Mouse (Mus musculus): ENCODE data around the gene Trim65.
"Not testable (repeated sequence)": the region's sequence is repeated elsewhere in the genome, so short reads cannot be mapped to it uniquely, and the experiment has no call there.

Gene Trim65

DNA sequence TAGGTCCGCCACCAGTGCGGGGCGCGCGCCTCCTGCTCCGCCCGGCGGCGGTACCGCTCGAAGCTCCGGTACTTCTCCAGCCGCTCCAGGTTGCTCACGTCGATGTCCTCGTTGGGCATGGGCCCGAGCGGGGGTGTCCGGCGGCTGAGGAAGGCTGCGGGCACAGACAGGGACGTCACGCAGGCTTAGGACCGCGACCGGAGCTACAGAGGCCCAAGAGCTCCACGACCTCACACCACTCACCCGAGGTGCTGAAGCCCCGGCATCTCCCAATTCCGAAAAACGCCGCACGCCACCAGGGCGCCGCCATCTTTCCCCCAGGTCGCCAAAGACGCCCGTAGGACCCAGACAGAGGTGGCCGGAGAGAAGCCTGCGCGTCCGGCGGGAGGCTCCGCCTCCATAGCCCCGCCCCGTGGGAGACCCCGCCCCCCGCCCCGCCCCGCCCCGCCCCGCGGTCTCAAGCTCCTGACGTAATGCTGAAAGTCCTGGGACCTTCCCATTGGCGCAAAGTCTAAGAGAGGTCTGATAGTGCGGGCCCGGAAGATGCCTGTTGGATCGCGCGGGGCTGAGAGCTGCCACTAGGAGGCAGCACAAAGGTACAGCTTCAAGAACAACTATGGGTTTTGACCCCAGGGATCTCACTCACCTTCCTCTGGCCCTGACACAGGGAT lies 7.7 kb upstream of the Trim65 start, which contains the start of gene Mrpl38:
TSS of gene Mrpl38 (minus strand) at position 401 of the 671 bp plus-strand sequence.
- in situ Hi-C loops (cut with MboI; ENCODE audit: low sequenced_read_pairs): no loop called here

DNA sequence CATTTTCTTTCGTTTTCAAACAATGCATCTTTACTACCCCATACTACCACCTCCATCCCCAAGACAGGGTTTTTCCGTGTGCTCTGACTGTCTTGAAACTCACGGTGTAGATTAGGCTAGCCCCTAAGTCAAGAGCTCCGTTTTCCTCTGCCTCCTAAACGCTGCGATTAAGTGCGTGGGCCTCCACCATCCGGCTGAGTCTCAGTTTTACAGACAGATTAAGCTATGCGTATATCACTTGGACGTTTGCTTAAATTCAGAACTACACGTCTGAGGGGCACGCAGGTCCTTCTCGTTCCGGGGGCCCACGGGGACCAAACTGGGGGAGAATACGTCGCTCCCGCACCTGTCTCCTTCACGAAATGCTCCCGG lies 7.2 kb upstream of the Trim65 start:
- in situ Hi-C loops (cut with MboI; ENCODE audit: low sequenced_read_pairs): no loop called here

DNA sequence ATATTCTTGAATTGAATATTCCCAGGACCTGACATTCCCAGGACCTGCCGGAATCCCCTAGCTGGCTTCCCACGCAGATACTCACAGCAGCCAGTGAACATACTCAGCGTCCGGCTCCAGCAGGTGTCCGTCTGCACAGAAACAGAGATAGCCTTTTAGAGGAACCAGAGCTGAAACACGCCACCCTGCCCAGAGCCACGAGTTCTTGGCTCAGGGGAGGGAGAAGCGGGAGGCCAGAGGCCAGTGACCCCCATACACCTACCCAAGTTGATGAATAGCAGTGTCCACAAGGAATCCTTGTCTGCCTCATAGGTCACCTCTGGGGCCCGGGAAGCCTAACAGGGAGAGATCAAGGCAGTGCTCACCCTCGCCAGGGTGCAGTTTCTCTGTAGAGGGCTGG lies 3.2 kb upstream of the Trim65 start:
- in situ Hi-C loops (cut with MboI; ENCODE audit: low sequenced_read_pairs): no loop called here

DNA sequence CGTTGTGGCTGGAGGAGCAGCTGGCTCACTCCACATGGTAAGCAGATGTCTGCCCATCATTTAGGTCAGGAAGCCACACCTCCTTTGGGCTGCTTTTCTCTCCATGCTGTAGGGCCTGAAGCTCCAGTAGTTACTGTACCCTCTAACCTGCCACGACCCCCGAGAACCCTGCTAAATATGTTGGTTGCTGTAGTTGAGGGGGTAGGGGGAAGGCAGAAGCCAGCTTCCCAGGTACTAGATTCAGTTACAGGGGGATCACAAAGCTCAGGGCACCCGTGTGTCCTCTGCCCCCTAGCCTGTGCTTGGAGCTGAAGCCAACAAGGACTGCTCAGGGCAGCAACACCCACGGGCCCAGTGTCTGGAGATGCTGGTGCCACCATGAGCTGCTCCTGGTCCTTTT lies 2.6 kb upstream of the Trim65 start:
- in situ Hi-C loops (cut with MboI; ENCODE audit: low sequenced_read_pairs): no loop called here

DNA sequence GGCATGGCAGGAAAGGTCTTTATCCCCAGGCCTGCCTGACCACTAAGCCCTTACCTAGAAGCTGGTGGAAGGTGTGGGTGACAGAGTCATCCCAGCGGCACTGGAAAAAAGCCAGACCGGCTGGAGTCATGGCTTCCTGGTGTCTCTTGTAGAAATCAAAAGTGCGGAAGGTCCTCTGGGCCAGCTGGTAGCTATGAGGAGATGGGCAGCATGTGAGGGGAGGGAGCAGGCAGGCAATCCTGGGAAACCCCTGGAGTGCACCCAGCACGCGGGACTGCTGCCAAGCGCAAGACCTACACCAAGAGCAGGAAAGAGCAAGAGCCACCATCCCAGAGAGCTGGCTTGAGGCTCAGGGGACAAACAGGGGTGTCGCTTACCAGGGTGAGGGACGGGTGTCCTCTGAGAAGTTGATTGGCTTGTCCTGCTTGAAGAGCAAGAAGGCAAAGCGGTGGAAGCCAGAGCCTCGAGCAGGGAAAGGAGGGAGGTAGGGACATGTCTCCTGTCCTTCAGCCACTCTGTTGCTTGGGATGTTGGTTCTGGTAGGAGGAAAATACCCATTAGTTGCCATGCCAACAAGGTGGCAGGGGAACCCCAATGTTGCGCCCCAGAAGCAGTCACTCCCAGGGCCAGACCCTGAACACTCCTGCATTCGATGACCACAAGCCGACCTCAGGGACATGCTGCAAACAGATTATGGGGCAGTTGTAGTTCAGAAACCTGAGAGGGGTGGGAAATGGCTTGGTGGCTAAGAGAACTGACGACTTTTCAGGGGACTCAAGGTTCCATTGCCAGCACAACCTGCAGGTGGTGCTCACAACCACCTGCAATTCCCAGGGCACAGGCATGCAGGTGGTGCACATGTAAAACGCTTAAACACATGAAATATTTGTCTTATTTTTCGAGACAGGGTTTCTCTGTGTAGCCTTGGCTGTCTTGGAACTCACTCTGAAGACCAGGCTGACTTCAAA lies 1.7 kb upstream of the Trim65 start:
- in situ Hi-C loops (cut with MboI; ENCODE audit: low sequenced_read_pairs): no loop called here

DNA sequence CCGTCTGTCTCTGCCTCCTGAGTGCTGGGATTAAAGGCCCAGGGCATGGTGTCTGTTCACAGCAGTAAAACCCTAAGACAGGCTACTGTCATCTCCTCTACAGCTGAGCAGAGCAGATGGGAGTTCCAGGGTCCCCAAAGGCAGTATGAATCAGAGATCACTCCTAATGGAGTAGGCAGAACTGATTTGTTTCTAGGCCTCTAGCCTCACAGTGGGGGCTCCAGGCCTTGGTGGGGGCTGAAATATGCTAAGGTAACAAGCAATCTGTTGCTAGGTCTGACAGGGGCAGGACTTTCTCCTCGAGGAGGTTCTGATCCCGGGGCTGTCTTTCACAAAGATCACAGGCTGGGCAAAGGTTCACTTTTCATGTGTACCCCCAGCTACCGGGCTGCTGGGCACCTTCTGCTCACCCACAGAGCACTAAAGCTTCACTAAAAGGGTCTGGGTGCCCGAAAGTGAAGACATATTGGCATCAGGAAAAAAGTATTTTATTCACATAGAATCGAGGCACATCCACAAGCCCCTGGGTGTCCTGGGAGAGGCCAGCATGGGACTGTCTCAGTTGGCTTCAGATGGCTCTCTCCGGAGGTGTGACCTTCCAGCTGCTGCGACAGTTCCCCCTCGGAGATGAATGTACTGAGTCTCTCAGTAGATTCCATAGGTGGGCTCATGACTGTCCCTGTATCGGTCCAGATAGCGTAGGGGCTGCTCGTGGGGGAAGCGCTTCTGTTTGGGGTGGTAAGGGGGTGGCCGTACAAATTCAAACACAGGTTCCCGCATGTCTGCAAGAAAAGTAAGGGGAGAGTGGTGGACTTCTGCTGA lies 632 bp upstream of the Trim65 start:
- in situ Hi-C loops (cut with MboI; ENCODE audit: low sequenced_read_pairs): no loop called here

DNA sequence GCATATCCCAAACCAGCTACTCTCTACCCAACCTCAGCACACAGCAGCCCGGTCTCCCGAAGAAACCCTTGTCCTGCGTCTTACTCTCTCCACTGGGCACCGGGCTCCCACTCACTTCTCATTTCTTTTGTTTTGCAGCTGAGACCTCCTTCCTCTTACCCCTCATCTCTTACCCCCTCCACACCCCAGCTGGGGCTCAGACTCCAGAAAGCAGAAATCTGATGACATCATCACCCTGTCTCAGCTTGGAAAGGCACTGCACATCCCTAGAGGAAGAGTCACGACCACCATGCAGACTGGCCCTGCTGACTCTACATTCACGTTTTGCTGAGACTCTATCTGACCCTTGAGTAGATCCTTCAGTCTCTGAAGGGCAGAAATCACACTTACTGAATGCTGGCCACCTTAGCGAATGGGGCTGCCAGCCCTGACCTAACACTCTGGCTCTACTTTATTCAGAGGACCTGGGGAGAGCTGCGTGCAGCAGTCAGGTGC lies 888 bp downstream of the Trim65 start:
- in situ Hi-C loops (cut with MboI; ENCODE audit: low sequenced_read_pairs): no loop called here

DNA sequence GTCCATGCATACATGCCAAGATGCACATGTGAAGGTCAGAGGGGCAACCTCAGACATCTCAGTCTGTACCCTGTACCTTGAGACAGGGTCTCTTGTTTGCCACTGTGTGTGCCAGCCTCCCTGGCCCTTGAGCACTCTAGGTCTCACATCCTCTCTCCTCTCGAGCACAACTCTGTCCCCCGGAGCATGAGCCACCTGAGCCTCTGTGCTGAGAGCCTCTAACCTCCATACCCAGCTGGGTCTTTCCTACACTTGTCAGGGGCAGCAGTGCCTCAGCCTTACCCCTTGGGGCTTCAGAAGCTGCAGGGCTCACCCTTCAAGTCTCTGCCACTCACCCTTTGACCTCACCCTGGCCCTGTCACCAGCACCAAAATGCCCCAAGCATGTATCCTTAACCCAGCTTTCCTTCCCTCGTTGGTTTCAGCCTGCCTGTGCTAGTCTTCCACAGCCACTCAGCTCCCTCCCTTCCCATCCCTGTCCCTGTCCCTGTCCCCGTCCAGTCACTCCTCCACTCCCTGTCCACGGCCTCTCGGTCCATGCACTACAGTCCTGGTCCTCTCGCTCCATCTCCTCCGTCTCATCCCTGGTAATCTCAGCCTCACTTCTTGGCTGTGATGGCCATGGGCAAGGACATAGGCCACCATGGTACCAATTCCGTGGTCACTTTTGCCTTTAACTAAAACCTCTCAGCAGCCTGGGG lies 1.7 kb downstream of the Trim65 start:
- in situ Hi-C loops (cut with MboI; ENCODE audit: low sequenced_read_pairs): no loop called here

DNA sequence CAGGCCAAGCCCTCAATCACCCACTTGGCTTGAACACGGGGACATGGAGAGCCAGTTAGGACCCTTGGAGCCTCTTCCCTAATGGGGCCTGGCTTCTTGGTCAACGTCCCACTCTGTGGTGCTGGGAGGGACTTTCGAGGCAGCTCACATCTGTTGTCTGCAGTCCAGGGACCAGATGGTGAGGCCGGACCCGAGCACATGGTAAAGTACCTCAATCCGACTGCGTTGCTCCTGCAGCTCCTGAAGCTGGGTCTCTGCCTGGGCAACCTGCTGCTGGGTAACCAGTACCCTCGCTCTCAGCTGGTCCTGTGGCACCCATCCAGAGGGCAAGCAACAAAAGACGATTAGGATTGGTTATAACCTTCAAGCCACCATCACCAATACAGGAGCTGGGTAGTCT lies 2.9 kb downstream of the Trim65 start:
- in situ Hi-C loops (cut with MboI; ENCODE audit: low sequenced_read_pairs): no loop called here

DNA sequence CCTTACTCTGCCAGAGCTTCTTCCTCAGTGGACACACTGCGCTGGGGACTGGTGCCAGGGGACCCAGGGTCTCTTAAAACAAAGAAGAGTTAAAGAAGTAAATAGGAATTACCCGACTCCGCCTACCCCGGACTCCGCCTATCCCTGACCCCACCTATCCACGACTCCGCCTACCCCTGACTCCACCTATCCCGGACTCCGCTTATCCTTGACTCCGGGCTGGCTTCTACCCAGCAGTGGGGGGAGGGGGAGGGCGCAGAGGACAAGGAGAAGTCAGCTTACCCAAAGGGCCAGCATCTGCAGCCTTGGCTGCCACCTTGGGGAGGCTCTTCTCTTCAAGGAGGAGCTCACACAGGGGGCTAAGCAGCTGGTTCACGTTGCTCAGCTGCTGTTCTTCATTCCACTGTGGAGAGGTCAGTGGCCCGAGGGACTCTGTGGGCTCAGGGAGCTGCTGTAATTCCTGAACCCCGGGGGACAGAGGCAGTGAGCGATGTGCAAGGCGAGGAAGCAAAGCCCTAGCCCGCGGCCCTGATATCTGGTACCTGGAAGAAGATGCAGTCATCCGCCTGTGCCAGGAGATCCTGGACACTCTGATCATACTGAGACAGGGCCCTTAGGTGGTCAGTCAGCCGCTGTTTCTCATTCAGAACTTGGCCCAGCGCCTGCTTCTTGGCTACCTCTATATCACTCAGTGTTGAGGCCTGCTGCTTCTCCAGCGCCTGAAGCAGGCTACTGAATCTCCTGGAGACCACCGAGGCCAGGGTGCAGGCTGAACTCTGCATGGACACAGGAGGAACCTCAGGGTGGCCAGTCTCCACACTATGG lies 3.6 kb downstream of the Trim65 start, which contains the start of gene Trim47:
TSS of gene Trim47 (minus strand) at position 55 of the 825 bp plus-strand sequence.
- in situ Hi-C loops (cut with MboI; ENCODE audit: low sequenced_read_pairs): no loop called here

DNA sequence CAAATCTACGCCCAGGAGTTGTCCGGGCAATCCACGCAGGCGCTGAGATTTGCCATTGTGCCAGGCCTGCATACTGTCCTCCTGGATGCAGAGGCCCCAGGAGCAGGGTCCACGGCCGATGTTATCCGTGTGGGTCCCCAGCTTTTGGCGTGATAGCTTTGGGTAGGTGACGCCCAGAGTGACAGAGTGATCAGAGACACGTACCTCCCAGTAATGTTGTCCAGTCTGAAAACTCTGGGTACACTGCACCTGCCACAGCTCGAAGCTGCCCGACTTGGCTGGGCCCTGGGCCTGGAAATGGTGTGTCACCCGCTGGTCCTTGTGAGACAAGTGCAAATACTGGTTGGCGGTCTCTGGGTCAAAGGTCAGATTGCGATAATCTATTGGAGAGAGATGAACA lies 4.7 kb downstream of the Trim65 start:
- in situ Hi-C loops (cut with MboI; ENCODE audit: low sequenced_read_pairs): no loop called here

DNA sequence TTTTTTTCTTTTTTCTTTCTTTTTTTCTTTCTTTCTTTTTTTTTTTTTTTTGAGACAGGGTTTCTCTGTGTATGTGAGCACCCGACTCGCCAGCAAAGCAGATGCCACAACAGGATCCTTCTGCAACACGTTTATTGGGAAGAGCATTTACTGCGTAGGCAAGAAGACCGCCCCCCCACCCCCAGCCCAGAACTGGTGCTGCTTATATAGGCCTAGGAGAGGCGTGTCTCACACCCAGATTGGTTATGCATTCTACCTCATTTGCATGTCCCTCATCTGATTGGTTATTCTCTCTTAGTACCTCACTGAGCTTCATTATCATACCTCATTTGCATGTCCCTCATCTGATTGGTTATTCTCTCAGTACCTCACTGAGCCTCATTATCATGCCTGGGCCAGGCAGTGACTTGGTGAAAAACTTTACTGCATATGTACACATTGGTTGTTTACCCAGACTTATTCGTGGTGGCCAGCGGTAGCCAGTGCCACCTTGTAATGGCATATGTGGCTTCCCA lies 9.1 kb downstream of the Trim65 start:
- in situ Hi-C loops (cut with MboI; ENCODE audit: low sequenced_read_pairs): not testable (repeated sequence)

DNA sequence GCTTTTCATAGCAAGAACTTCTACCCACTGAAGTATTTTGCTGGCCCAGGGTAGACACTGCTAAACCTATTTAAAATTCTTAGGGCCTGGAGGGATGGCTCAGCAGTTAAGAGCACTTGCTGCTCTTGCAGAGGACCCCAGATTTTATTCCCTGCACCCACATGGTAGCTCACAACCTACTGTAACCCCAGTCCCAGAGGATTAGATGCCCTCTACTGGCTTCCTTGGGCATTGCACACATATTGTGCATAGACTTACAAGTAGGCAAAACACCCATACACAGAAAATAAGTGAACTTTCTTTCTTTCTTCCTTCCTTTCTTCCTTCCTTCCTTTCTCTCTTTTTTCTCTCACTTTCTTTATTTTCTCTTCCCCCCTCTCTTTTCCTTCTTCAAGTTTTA lies 13.1 kb downstream of the Trim65 start:
- in situ Hi-C loops (cut with MboI; ENCODE audit: low sequenced_read_pairs): no loop called here

DNA sequence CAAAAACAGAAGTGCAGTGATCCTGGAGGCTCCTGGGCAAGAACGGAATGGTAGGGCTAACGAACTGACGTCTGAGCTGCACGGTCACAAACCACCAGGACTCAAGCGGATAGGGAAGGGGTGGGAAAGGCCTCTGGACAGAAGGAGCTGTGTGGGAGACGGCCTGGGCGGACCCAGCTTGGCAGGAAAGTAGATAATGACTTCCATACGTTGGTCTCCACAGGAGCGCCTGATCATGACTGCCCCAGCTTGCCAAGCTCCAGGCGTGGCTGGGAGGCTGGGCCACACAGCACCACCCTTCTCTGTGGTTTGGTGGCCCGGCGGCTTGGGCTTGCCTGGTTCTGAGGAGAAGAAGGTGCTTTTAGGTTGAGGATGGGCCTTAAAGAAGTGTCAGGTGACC lies 13.7 kb downstream of the Trim65 start:
- in situ Hi-C loops (cut with MboI; ENCODE audit: low sequenced_read_pairs): no loop called here

DNA sequence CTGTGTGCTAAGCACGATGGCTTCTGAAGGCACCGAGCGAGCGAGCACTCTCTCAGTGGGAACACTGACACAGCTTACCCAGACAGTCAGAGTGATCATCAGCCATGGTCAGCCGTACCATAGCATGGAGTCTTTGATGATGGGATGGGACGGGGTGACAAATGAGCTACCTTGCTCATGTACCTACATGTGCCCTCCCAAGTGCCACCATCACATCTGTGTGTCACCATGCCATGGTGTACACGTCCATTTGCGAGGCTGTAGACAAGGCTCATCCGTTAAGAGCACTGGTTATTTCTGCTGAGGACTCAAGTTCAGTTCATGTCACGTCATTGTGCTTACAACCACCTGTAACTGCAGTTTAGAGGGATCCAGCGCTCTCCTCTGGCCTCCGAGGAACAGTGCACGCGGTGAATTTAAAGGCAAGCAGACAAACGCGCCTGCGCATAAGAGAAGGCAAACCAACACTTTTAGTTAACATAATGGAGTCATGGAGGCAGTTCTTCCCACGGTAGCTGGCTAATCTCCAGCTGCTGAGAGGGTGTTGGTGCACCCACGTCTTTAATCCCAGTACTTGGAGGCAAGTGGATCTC lies 19.2 kb downstream of the Trim65 start:
- in situ Hi-C loops (cut with MboI; ENCODE audit: low sequenced_read_pairs): no loop called here

DNA sequence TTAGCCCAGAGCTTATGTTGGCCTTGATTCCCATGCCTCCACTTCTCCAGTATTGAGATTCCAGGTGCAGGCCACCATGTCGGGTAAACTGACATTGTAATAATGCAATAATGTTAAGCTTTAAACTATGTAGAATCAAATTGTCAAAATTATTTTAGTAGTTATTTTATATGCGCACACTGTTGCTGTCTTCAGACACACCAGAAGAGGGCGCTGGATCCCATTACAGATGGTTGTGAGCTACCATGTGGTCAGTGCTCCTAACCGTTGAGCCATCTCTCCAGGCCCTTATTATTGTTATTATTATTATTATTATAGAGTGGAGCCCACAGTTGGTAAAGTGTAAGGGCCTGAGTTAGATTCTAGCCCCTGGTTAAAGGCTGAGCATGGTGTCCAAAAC lies 19.9 kb downstream of the Trim65 start:
- in situ Hi-C loops (cut with MboI; ENCODE audit: low sequenced_read_pairs): no loop called here

DNA sequence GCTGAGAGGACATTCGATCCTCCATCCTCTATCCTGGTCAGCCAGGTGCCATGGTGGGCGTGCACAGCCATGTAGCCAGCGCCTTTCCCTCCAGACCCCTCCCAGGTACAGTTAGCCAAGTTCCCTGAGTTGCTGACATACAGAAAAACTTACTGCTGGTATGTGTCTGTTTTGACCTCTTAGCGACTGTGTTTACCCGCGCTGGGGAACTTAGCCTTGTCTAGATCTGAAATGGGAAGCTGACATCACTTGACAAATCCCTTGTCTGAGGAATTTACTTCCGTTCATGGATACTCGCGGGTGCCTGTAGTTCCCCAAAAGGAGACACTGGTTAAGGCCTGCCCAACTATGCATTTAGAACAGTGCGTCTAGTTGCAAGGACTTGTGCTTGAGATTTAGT lies 20.4 kb downstream of the Trim65 start:
- in situ Hi-C loops (cut with MboI; ENCODE audit: low sequenced_read_pairs): no loop called here

DNA sequence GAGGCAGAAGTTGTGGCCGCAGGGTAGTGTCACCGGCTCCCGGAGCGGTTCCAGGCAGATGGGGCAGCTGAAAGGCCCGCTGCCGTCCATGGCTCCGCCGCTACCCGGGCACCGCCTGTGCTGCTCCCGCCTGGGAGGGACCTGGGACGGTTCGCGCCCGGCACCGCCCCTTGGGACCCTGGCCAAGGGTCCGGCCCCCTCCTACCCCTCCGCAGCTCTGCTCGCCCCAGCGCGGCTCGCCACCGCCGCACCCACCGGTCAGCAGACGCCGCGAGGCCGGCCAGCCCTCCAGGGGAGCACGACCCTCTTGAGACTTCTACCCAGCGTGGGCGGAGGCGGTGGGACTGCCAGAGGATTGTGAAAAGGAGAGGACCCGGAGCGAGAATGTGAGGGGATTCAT lies 20.8 kb downstream of the Trim65 start:
- in situ Hi-C loops (cut with MboI; ENCODE audit: low sequenced_read_pairs): no loop called here

Data from CH12F3 (cell line).